Mouse (Mus musculus) heart, embryonic 12.5 days (tissue): Measurements from ENCODE around the gene Prnd. TPM values are rescaled to one million over a fixed set of nuclear protein-coding genes. Genes with fewer than 3 reads are reported as not detected.

Experiments used
- ATAC-seq: fragments of 200-750 bp; cut with Nextera tagmentation; 2 replicates; pipeline ENCODE4 v1.8.0; 2017; ENCODE audit warnings: moderate TSS enrichment, moderate library complexity; ENCODE audit not compliant: insufficient number of reproducible peaks, low FRiP score
- H3K27ac ChIP-seq: fragments of 300-500 bp; sonication (generic); 2 replicates; pipeline ENCODE4 v1.5.1; 2016; ENCODE audit warnings: mild to moderate bottlenecking, moderate library complexity; ENCODE audit not compliant: poor library complexity, severe bottlenecking
- H3K27me3 ChIP-seq: fragments of 300-500 bp; sonication (generic); replicated peaks from 2 replicates; pipeline ENCODE4 v1.6.1; 2016; ENCODE audit warnings: mild to moderate bottlenecking, moderate library complexity
- H3K36me3 ChIP-seq: fragments of 300-500 bp; sonication (generic); 2 replicates; pipeline ENCODE4 v1.6.1; 2016; ENCODE audit warnings: mild to moderate bottlenecking, moderate library complexity
- H3K4me1 ChIP-seq: fragments of 300-500 bp; sonication (generic); replicated peaks from 2 replicates; pipeline ENCODE4 v1.6.1; 2016; ENCODE audit warnings: mild to moderate bottlenecking
- H3K4me2 ChIP-seq: fragments of 300-500 bp; sonication (generic); 2 replicates; pipeline ENCODE4 v1.6.1; 2016; ENCODE audit warnings: mild to moderate bottlenecking, moderate library complexity
- H3K4me3 ChIP-seq: fragments of 300-500 bp; sonication (generic); 2 replicates; pipeline ENCODE4 v1.5.1; 2016; ENCODE audit warnings: mild to moderate bottlenecking
- H3K9ac ChIP-seq: fragments of 300-500 bp; sonication (generic); 2 replicates; pipeline ENCODE4 v1.6.1; 2016; ENCODE audit warnings: mild to moderate bottlenecking, moderate library complexity
- H3K9me3 ChIP-seq: fragments of 300-500 bp; sonication (generic); replicated peaks from 2 replicates; pipeline ENCODE4 v1.6.1; 2016; ENCODE audit warnings: mild to moderate bottlenecking, moderate library complexity
- WGBS: fragments of 180-500 bp; shearing (Covaris S2); methylation state at CpG from one replicate; pipeline ENCODE4 v1.1.7; 2016; 5-methylcytosine and 5-hydroxymethylcytosine counted together
- polyA plus RNA-seq: library from polyadenylated mRNA; unstranded; fragments of >200 nt; fragmentation: Nextera tagmentation; extraction: Ambion mirVana; gene quantifications from 2 replicates; pipeline ENCODE4 v1.2.1, GENCODE M21; 2016

Gene Prnd
- polyA plus RNA-seq, 1 experiment from 2014 or later = 6.2 TPM

DNA sequence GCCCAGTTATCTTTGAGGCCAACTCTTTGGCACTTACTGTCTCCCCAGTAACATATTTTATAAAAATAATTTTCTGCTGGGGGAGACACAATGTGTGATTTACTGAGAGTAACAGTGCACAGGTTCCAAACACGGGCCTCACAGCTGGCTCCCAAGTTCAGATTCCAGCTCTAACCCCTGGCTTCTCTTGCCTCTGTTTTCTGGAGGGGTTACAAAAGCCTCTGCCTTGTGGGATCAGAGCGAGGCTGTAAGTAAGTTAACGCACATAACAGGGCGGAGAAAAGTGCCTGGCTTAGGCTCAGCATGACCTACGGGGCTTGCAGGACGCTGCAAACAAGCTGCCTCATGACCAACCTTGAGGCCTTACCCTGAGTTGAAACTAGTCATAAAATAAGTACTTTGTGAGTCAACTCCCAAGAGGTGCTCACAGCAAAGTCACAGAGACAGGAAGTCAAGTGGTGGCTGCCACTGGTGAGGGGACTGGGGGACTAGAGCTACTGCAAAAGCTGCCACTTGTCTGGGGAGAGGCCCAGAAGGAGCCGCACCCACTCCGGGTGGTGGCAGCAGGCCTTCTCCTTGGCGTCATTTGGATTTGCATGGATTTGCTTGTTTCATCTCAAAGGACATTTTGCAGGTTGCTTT, 54.0 kb downstream of the Prnd start:
- no peak overlapping the region for H3K9ac ChIP-seq
- H3K9me3 ChIP-seq = no peaks in the 10 kb centered on the region
- no peak overlapping the region for H3K4me2 ChIP-seq
- H3K4me1 ChIP-seq = peaks cover 23% of the 10 kb centered on the region
- H3K36me3 ChIP-seq = no peaks in the 10 kb centered on the region
- H3K27ac ChIP-seq = no peak overlapping the region
- no peaks in the 10 kb centered on the region for H3K27me3 ChIP-seq
- WGBS = 71% methylated on average over 9 of the region's 9 CpGs
- H3K4me3 ChIP-seq = no peak overlapping the region
- ATAC-seq = no peak

DNA sequence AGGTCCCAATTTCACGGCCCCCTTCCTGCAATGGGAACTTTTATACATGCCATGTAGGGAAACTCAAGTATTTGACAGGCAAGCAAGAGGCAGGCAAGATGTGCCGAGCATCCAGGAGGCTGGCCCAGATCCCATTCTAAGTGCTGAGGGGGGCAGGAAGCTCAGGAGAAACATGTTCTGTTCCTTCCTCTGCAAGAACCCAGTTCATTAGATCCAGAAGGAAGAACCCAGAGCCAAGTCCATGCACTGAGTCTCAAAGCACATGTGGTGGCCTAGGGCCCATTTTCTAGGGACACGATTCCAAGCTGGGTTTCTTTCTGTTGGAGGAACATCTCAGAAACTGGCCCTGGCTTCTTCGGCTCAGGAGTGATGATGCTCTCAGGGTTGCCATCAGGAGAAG, 54.8 kb downstream of the Prnd start:
- no peak overlapping the region for H3K4me2 ChIP-seq
- peaks cover 23% of the 10 kb centered on the region for H3K4me1 ChIP-seq
- no peak for ATAC-seq
- no peak overlapping the region for H3K9ac ChIP-seq
- no peaks in the 10 kb centered on the region for H3K36me3 ChIP-seq
- H3K27me3 ChIP-seq = no peaks in the 10 kb centered on the region
- H3K9me3 ChIP-seq = no peaks in the 10 kb centered on the region
- no peak overlapping the region for H3K27ac ChIP-seq
- H3K4me3 ChIP-seq = no peak overlapping the region
- 81% methylated on average over 4 of the region's 4 CpGs for WGBS

Other genes with a start within 250 kb of the Prnd start
- gene Erv3, start 91.1 kb upstream of the Prnd start, polyA plus RNA-seq = not detected in 2 replicates
- gene Prnp, start 40.9 kb upstream of the Prnd start, polyA plus RNA-seq = 83.6 and 89.1 TPM in 2 replicates
- gene Prn, start 40.9 kb upstream of the Prnd start, polyA plus RNA-seq = 0.24 TPM in 1 of 2 replicates, not detected in the other
- gene Rassf2, start 79.4 kb downstream of the Prnd start, polyA plus RNA-seq = 4.8 and 5.3 TPM in 2 replicates
- gene Slc23a2, start 194.2 kb downstream of the Prnd start, polyA plus RNA-seq = 10.1 and 12.1 TPM in 2 replicates